Mouse (Mus musculus): ENCODE measurements around the gene Tshz3. TPM values are rescaled to one million over a fixed set of nuclear protein-coding genes. Genes with fewer than 3 reads are reported as not detected.
A peak's percentile ranks its signal among the peaks of the same experiment; 100 is the strongest.

The Tshz3 gene
- polyA plus RNA-seq, 1 experiment from 2014 or later: 11.2 TPM

DNA sequence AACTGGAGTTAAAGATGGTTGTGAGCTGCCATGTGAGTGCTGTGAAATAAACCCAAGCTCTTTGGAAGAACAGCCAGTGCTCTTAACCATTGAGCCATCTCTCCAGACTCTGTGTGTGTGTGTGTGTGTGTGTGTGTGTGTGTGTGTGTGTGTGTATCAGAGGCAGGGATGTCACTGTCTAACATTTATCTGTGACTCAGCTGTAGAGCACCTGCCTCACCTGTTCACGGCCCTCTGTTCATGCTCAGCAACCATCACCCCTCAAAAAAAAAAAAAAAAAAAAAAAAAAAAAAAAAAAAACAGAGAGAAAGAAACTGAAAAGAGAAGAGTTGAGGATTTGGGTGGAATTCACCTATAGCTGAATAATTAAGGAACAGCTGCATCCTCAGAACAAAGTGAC lies 10.4 kb upstream of the Tshz3 start:
- ATAC-seq: no peak
- H3K27ac ChIP-seq: no peak overlapping the region
- H3K27me3 ChIP-seq (replicated peaks): no peaks in the 10 kb centered on the region; the same call in 1 of the 2 replicates
- WGBS: 79% methylated on average over 1 of the region's 1 CpGs
- peaks cover 9% of the 10 kb centered on the region; the same call in 1 of the 2 replicates for H3K4me1 ChIP-seq (replicated peaks)
- H3K4me3 ChIP-seq (replicated peaks): no peak overlapping the region
- H3K9ac ChIP-seq: no peak overlapping the region
- no peaks in the 10 kb centered on the region for H3K9me3 ChIP-seq
- H3K4me2 ChIP-seq (replicated peaks): no peak overlapping the region
- H3K36me3 ChIP-seq: no peaks in the 10 kb centered on the region

DNA sequence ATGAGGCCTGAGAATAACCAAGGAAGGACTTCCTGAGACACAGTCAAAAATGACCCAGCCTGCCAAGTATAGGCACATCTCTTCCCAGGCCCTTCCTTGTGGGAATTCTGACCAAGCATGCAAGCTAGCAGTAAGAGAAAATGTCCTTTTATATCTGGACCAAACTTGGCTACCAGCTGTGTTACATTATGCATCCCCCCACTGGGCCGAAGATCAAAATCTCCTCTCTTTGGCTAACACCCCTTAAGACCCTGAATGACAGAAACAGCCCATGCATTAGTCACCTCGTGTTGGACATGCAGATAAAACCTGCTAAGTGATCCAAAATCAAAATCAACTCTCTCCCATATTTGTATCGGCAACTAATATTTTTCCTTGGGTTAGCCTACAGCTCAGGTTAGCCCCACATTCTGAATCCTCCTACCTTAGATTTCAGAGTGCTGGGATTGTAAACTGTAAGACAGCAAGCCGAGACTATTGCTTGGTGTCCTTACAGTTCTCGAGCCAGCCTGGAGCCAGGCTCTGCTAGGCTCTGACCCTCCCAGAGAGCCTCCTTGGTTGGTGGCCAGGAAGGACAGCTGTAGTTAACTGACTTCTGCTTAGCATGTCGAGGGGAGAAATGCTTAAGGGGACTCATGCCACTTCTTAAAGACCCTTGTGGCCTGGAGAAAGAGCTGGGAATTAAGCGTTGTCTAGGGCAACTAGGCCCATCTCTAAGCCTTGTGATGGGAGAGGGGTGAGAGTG lies 8.7 kb upstream of the Tshz3 start:
- Histone ChIP-seq H3K4me2 (replicated peaks) (no peak overlapping the region), H3K4me3 (replicated peaks) (no peak overlapping the region), H3K9me3 (no peaks in the 10 kb centered on the region), H3K4me1 (replicated peaks) (peaks cover 10% of the 10 kb centered on the region; the same call in 1 of the 2 replicates), H3K36me3 (no peaks in the 10 kb centered on the region), H3K27ac (no peak overlapping the region), H3K9ac (no peak overlapping the region), H3K27me3 (replicated peaks) (peaks cover 7% of the 10 kb centered on the region)
- ATAC-seq: 0 out of 2 replicates have a peak, but pooled peaks have one; percentile 36
- 55% methylated on average over 7 of the region's 7 CpGs for WGBS

GRCm38 (mm10) chr7:36690551-36690950 lies 7.4 kb upstream of the Tshz3 start:
- H3K9ac ChIP-seq: no peak overlapping the region
- WGBS: 3% methylated on average over 19 of the region's 19 CpGs
- H3K4me1 ChIP-seq (replicated peaks): peaks cover 21% of the 10 kb centered on the region
- H3K4me3 ChIP-seq (replicated peaks): no peak overlapping the region
- H3K9me3 ChIP-seq: no peaks in the 10 kb centered on the region
- H3K27ac ChIP-seq: no peak overlapping the region
- ATAC-seq: no peak
- H3K36me3 ChIP-seq: no peaks in the 10 kb centered on the region
- peak overlapping the region; percentile 36 for H3K4me2 ChIP-seq (replicated peaks)
- H3K27me3 ChIP-seq (replicated peaks): peaks cover 17% of the 10 kb centered on the region

- peaks cover 20% of the 10 kb centered on the region for H3K27me3 ChIP-seq (replicated peaks)
- H3K27ac ChIP-seq: no peak overlapping the region
- ATAC-seq: no peak
- H3K9me3 ChIP-seq: no peaks in the 10 kb centered on the region
- H3K36me3 ChIP-seq: no peaks in the 10 kb centered on the region
- 4% methylated on average over 14 of the region's 14 CpGs for WGBS
- no peak overlapping the region for H3K9ac ChIP-seq
- peak overlapping the region; percentile 16; the same call in 1 of the 2 replicates for H3K4me3 ChIP-seq (replicated peaks)
- H3K4me2 ChIP-seq (replicated peaks): peak overlapping the region; percentile 48
- peaks cover 22% of the 10 kb centered on the region for H3K4me1 ChIP-seq (replicated peaks)
These were observed 6.3 kb upstream of the Tshz3 start for GRCm38 (mm10) chr7:36691617-36692016.

- no peak for ATAC-seq
- 0 out of 2 replicates have a peak overlapping the region, but pooled peaks have one; percentile 16 for H3K4me3 ChIP-seq (replicated peaks)
- peak overlapping the region; percentile 48 for H3K4me2 ChIP-seq (replicated peaks)
- H3K4me1 ChIP-seq (replicated peaks): peaks cover 22% of the 10 kb centered on the region
- no peak overlapping the region for H3K9ac ChIP-seq
- WGBS: 12% methylated on average over 5 of the region's 5 CpGs
- no peaks in the 10 kb centered on the region for H3K9me3 ChIP-seq
- H3K27ac ChIP-seq: no peak overlapping the region
- H3K36me3 ChIP-seq: no peaks in the 10 kb centered on the region
- H3K27me3 ChIP-seq (replicated peaks): peaks cover 20% of the 10 kb centered on the region
These were observed 5.5 kb upstream of the Tshz3 start for GRCm38 (mm10) chr7:36692381-36692780.

DNA sequence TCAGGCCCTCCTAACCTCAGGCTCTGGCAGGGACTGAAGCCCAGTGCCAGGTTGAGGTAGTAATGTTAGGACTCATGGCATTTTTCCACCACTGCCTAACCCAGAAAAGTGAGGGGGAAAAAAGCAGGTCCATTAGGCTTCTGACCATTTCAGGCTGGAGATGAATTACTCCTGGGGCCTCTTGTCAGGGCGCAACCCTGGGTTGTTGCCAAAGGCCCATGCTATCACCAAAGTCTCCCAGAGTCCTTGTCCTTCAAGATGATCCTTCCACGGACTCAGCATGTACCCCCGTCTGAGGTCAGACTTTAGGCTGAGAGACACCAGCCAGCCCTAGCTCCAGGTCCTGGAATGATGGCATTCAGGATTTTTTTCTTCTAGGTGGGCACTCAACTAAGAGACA lies 4.8 kb upstream of the Tshz3 start:
- H3K9ac ChIP-seq: no peak overlapping the region
- H3K4me1 ChIP-seq (replicated peaks): peaks cover 22% of the 10 kb centered on the region
- 0 out of 2 replicates have a peak overlapping the region, but pooled peaks have one; percentile 6 for H3K4me2 ChIP-seq (replicated peaks)
- no peak overlapping the region for H3K27ac ChIP-seq
- peaks cover 20% of the 10 kb centered on the region for H3K27me3 ChIP-seq (replicated peaks)
- WGBS: 26% methylated on average over 3 of the region's 3 CpGs
- no peaks in the 10 kb centered on the region for H3K9me3 ChIP-seq
- no peak for ATAC-seq
- no peaks in the 10 kb centered on the region for H3K36me3 ChIP-seq
- H3K4me3 ChIP-seq (replicated peaks): no peak overlapping the region

- Histone ChIP-seq H3K27me3 (replicated peaks) (peaks cover 22% of the 10 kb centered on the region), H3K36me3 (no peaks in the 10 kb centered on the region), H3K27ac (no peak overlapping the region), H3K4me3 (replicated peaks) (peak overlapping the region; percentile 80), H3K9ac (peak overlapping the region; percentile 86), H3K9me3 (no peaks in the 10 kb centered on the region), H3K4me1 (replicated peaks) (peaks cover 29% of the 10 kb centered on the region), H3K4me2 (replicated peaks) (peak overlapping the region; percentile 94)
- ATAC-seq: no peak
- 23% methylated on average over 7 of the region's 7 CpGs for WGBS
These were observed 3.2 kb upstream of the Tshz3 start for GRCm38 (mm10) chr7:36694642-36695191.

- Histone ChIP-seq H3K27ac (0 out of 2 replicates have a peak overlapping the region, but pooled peaks have one; percentile 95), H3K4me3 (replicated peaks) (peak overlapping the region; percentile 80), H3K9ac (peak overlapping the region; percentile 86), H3K9me3 (no peaks in the 10 kb centered on the region), H3K4me2 (replicated peaks) (peak overlapping the region; percentile 94), H3K4me1 (replicated peaks) (peaks cover 29% of the 10 kb centered on the region), H3K27me3 (replicated peaks) (peaks cover 22% of the 10 kb centered on the region), H3K36me3 (no peaks in the 10 kb centered on the region)
- ATAC-seq: no peak
- WGBS: 3% methylated on average over 25 of the region's 25 CpGs
These were observed 2.6 kb upstream of the Tshz3 start for GRCm38 (mm10) chr7:36695276-36695675.

GRCm38 (mm10) chr7:36695791-36696241 lies 2.1 kb upstream of the Tshz3 start:
- peak overlapping the region; percentile 80 for H3K4me3 ChIP-seq (replicated peaks)
- H3K36me3 ChIP-seq: no peaks in the 10 kb centered on the region
- under 1% methylated on average over 42 of the region's 42 CpGs for WGBS
- peaks cover 22% of the 10 kb centered on the region for H3K27me3 ChIP-seq (replicated peaks)
- peak; percentile 14; the same call in 1 of the 2 replicates for ATAC-seq
- H3K27ac ChIP-seq: peak overlapping the region; percentile 95
- H3K4me2 ChIP-seq (replicated peaks): peak overlapping the region; percentile 94
- peak overlapping the region; percentile 86 for H3K9ac ChIP-seq
- no peaks in the 10 kb centered on the region for H3K9me3 ChIP-seq
- peaks cover 27% of the 10 kb centered on the region for H3K4me1 ChIP-seq (replicated peaks)

- peak overlapping the region; percentile 86 for H3K9ac ChIP-seq
- WGBS: under 1% methylated on average over 55 of the region's 62 CpGs
- peak overlapping the region; percentile 80 for H3K4me3 ChIP-seq (replicated peaks)
- ATAC-seq: peak; percentile 45
- H3K27ac ChIP-seq: peak overlapping the region; percentile 95
- H3K27me3 ChIP-seq (replicated peaks): peaks cover 22% of the 10 kb centered on the region
- H3K4me2 ChIP-seq (replicated peaks): peak overlapping the region; percentile 94
- no peaks in the 10 kb centered on the region for H3K9me3 ChIP-seq
- no peaks in the 10 kb centered on the region for H3K36me3 ChIP-seq
- H3K4me1 ChIP-seq (replicated peaks): peaks cover 25% of the 10 kb centered on the region
These were observed 1.4 kb upstream of the Tshz3 start for GRCm38 (mm10) chr7:36696406-36697117.

DNA sequence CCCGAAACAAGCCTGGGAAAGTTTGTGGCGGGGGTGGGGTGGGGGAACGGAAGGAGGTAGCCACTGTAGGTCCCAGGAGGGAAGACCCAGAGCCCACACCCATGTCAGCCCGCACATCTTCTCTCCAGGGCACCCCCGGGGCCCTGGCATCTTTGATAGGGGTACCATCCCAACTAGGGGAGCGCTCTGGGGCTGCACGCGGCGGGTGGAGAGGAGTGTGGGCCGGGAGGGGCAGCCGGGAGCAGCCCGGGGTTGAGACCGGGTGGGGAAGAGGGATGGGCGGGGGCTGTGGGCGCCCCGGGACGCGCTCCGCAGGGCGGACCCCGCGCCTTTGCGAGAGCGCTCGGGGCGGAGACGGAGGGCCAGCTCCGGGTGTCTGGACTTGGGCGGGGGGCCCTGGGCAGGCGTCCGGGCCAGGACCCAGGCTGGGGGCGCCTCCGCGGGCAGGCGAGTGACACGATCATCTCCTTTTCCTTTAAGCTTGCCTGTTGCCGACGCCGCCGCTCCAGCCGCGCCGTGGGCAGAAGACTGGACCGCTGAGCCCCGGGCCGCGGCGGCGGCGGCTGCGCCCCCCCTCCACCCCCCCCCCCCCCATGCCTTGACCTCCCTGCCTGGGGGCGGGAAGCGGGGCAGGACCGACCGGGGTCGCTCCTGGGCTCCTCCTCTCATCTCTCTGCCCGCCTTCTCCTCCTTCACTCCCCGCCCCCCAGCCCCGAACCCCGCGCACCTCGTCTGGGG lies 631 bp upstream of the Tshz3 start:
- H3K27ac ChIP-seq: peak overlapping the region; percentile 95
- WGBS: under 1% methylated on average over 41 of the region's 62 CpGs

More for the DNA sequence above, 631 bp upstream of the Tshz3 start:
- H3K9ac ChIP-seq: peak overlapping the region; percentile 86
- peak overlapping the region; percentile 80 for H3K4me3 ChIP-seq (replicated peaks)
- ATAC-seq: peak; percentile 88
- H3K27me3 ChIP-seq (replicated peaks): peaks cover 22% of the 10 kb centered on the region
- peak overlapping the region; percentile 94 for H3K4me2 ChIP-seq (replicated peaks)
- no peaks in the 10 kb centered on the region for H3K9me3 ChIP-seq
- H3K4me1 ChIP-seq (replicated peaks): peaks cover 20% of the 10 kb centered on the region
- H3K36me3 ChIP-seq: no peaks in the 10 kb centered on the region
